Mouse (Mus musculus): ENCODE results near the gene Asic4.

- no peak for TF ChIP-seq POLR2A (IDR thresholded peaks at IDR 0.05; ENCODE audit: insufficient read depth, low read depth, low read length)
- no peak for TF ChIP-seq CTCF (IDR thresholded peaks at IDR 0.05; ENCODE audit: insufficient read depth, low read depth, low read length)
Observed at GRCm38 (mm10) chr1:75406173-75406572, 44.1 kb upstream of the Asic4 start.
